Mouse (Mus musculus) hindbrain, embryonic 11.5 days (tissue): ENCODE data around the gene Psma6. TPM values are rescaled to one million over a fixed set of nuclear protein-coding genes. Genes with fewer than 3 reads are reported as not detected.

Experiments
- ATAC-seq: fragments of 200-750 bp; cut with Nextera tagmentation; 2 replicates; pipeline ENCODE4 v1.8.0; 2017; ENCODE audit warnings: mild to moderate bottlenecking, moderate TSS enrichment, moderate library complexity; ENCODE audit not compliant: low FRiP score
- DNase-seq: peaks from one replicate; pipeline ENCODE4 v3.0.0-alpha.2; 2015; ENCODE audit warnings: low spot score
- H3K27ac ChIP-seq: fragments of 300-500 bp; sonication (generic); 2 replicates; pipeline ENCODE4 v1.5.1; 2014; ENCODE audit warnings: mild to moderate bottlenecking, low read depth, low read length
- H3K27me3 ChIP-seq: fragments of 300-500 bp; sonication (generic); 2 replicates; pipeline ENCODE4 v1.6.1; 2014; ENCODE audit warnings: mild to moderate bottlenecking, low read length, moderate library complexity, mixed read lengths; ENCODE audit not compliant: control insufficient read depth, insufficient read depth
- H3K36me3 ChIP-seq: fragments of 300-500 bp; sonication (generic); 2 replicates; pipeline ENCODE4 v1.6.1; 2014; ENCODE audit warnings: mild to moderate bottlenecking, low read length, moderate library complexity, mixed read lengths; ENCODE audit not compliant: control insufficient read depth, insufficient read depth
- H3K4me1 ChIP-seq: fragments of 300-500 bp; sonication (generic); replicated peaks from 2 replicates; pipeline ENCODE4 v1.6.1; 2014; ENCODE audit warnings: low read length, mixed read lengths; ENCODE audit not compliant: control insufficient read depth, insufficient read depth
- H3K4me2 ChIP-seq: fragments of 300-500 bp; sonication (generic); replicated peaks from 2 replicates; pipeline ENCODE4 v1.6.1; 2014; ENCODE audit warnings: mild to moderate bottlenecking, low read depth, low read length
- H3K4me3 ChIP-seq: fragments of 300-500 bp; sonication (generic); 2 replicates; pipeline ENCODE4 v1.5.1; 2014; ENCODE audit warnings: low read depth, low read length
- H3K9ac ChIP-seq: fragments of 300-500 bp; sonication (generic); 2 replicates; pipeline ENCODE4 v1.6.1; 2014; ENCODE audit warnings: low read depth, low read length
- H3K9me3 ChIP-seq: fragments of 300-500 bp; sonication (generic); 2 replicates; pipeline ENCODE4 v1.6.1; 2016; ENCODE audit warnings: low read length; ENCODE audit not compliant: control insufficient read depth
- WGBS: fragments of 180-500 bp; shearing (Covaris S2); extraction: QIAGEN DNeasy Blood & Tissue Kit; methylation state at CpG from one replicate; pipeline ENCODE4 v1.1.7; 2014; 5-methylcytosine and 5-hydroxymethylcytosine counted together
- polyA plus RNA-seq: library from polyadenylated mRNA; unstranded; fragments of >200 nt; fragmentation: Nextera tagmentation; extraction: Ambion mirVana; gene quantifications from 2 replicates; pipeline ENCODE4 v1.2.1, GENCODE M21; 2014

Psma6 gene
- polyA plus RNA-seq, 1 experiment from 2014 or later, result 503 TPM

GRCm38 (mm10) chr12:55448457-55448856, 64.4 kb downstream of the Psma6 start:
- no peaks in the 10 kb centered on the region for H3K27me3 ChIP-seq
- H3K4me1 ChIP-seq, result no peaks in the 10 kb centered on the region; the same call in 1 of the 2 replicates
- H3K9me3 ChIP-seq, result no peaks in the 10 kb centered on the region
- H3K27ac ChIP-seq, result no peak overlapping the region
- 72% methylated on average over 2 of the region's 2 CpGs for WGBS
- no peak overlapping the region for H3K4me2 ChIP-seq
- H3K36me3 ChIP-seq, result no peaks in the 10 kb centered on the region
- no peak overlapping the region for H3K4me3 ChIP-seq
- ATAC-seq (no peak), DNase-seq (no peak)
- H3K9ac ChIP-seq, result no peak overlapping the region

GRCm38 (mm10) chr12:55449048-55449447, 65.0 kb downstream of the Psma6 start:
- no peaks in the 10 kb centered on the region for H3K27me3 ChIP-seq
- no peak overlapping the region for H3K27ac ChIP-seq
- ATAC-seq (no peak), DNase-seq (no peak)
- no peaks in the 10 kb centered on the region for H3K9me3 ChIP-seq
- H3K4me3 ChIP-seq, result no peak overlapping the region
- WGBS, result 93% methylated on average over 2 of the region's 2 CpGs
- no peak overlapping the region for H3K4me2 ChIP-seq
- H3K4me1 ChIP-seq, result no peaks in the 10 kb centered on the region; the same call in 1 of the 2 replicates
- H3K36me3 ChIP-seq, result no peaks in the 10 kb centered on the region
- H3K9ac ChIP-seq, result no peak overlapping the region

- 60% methylated on average over 16 of the region's 16 CpGs for WGBS
- Histone ChIP-seq H3K27ac (no peak overlapping the region), H3K4me2 (no peak overlapping the region), H3K27me3 (no peaks in the 10 kb centered on the region), H3K9ac (no peak overlapping the region), H3K9me3 (no peaks in the 10 kb centered on the region), H3K4me3 (no peak overlapping the region), H3K4me1 (no peaks in the 10 kb centered on the region; the same call in 1 of the 2 replicates), H3K36me3 (no peaks in the 10 kb centered on the region)
- DNase-seq (no peak), ATAC-seq (no peak)
Measured at GRCm38 (mm10) chr12:55450421-55450820, 66.4 kb downstream of the Psma6 start.

GRCm38 (mm10) chr12:55452839-55453238, 68.8 kb downstream of the Psma6 start:
- no peaks in the 10 kb centered on the region for H3K9me3 ChIP-seq
- no peak overlapping the region for H3K4me3 ChIP-seq
- no peak for DNase-seq
- H3K27ac ChIP-seq, result no peak overlapping the region
- no peaks in the 10 kb centered on the region for H3K27me3 ChIP-seq
- H3K4me2 ChIP-seq, result no peak overlapping the region
- no peaks in the 10 kb centered on the region for H3K4me1 ChIP-seq
- no peak overlapping the region for H3K9ac ChIP-seq
- WGBS, result 49% methylated on average over 5 of the region's 5 CpGs
- no peak for ATAC-seq
- no peaks in the 10 kb centered on the region for H3K36me3 ChIP-seq

- Histone ChIP-seq H3K27ac (no peak overlapping the region), H3K4me2 (no peak overlapping the region), H3K4me1 (no peaks in the 10 kb centered on the region), H3K4me3 (no peak overlapping the region), H3K9ac (no peak overlapping the region), H3K27me3 (no peaks in the 10 kb centered on the region), H3K9me3 (no peaks in the 10 kb centered on the region), H3K36me3 (no peaks in the 10 kb centered on the region)
- WGBS, result 70% methylated on average over 4 of the region's 4 CpGs
- no peak for ATAC-seq
- no peak for DNase-seq
Measured at GRCm38 (mm10) chr12:55453924-55454323, 69.9 kb downstream of the Psma6 start.

- no peak overlapping the region for H3K4me2 ChIP-seq
- H3K4me1 ChIP-seq, result no peaks in the 10 kb centered on the region
- no peak overlapping the region for H3K4me3 ChIP-seq
- H3K27ac ChIP-seq, result no peak overlapping the region
- DNase-seq (no peak), ATAC-seq (no peak)
- no peaks in the 10 kb centered on the region for H3K36me3 ChIP-seq
- no peaks in the 10 kb centered on the region for H3K9me3 ChIP-seq
- H3K27me3 ChIP-seq, result no peaks in the 10 kb centered on the region
- no peak overlapping the region for H3K9ac ChIP-seq
- WGBS, result 84% methylated on average over 9 of the region's 10 CpGs
Measured at GRCm38 (mm10) chr12:55455206-55455605, 71.2 kb downstream of the Psma6 start.

- H3K27me3 ChIP-seq, result no peaks in the 10 kb centered on the region
- H3K9me3 ChIP-seq, result no peaks in the 10 kb centered on the region
- WGBS, result 68% methylated on average over 3 of the region's 3 CpGs
- H3K36me3 ChIP-seq, result no peaks in the 10 kb centered on the region
- DNase-seq (no peak), ATAC-seq (no peak)
- H3K4me3 ChIP-seq, result no peak overlapping the region
- H3K9ac ChIP-seq, result no peak overlapping the region
- H3K4me2 ChIP-seq, result no peak overlapping the region
- H3K27ac ChIP-seq, result no peak overlapping the region
- H3K4me1 ChIP-seq, result no peaks in the 10 kb centered on the region
Measured at GRCm38 (mm10) chr12:55456136-55456535, 72.1 kb downstream of the Psma6 start.

GRCm38 (mm10) chr12:55456893-55457292, 72.9 kb downstream of the Psma6 start:
- ATAC-seq, result no peak

GRCm38 (mm10) chr12:55459739-55460138, 75.7 kb downstream of the Psma6 start:
- WGBS, result 94% methylated on average over 8 of the region's 8 CpGs
- H3K4me1 ChIP-seq, result no peaks in the 10 kb centered on the region
- DNase-seq (no peak), ATAC-seq (no peak)
- no peak overlapping the region for H3K9ac ChIP-seq
- no peaks in the 10 kb centered on the region for H3K36me3 ChIP-seq
- H3K9me3 ChIP-seq, result no peaks in the 10 kb centered on the region
- no peak overlapping the region for H3K27ac ChIP-seq
- H3K4me3 ChIP-seq, result no peak overlapping the region
- no peak overlapping the region for H3K4me2 ChIP-seq
- H3K27me3 ChIP-seq, result no peaks in the 10 kb centered on the region

More at GRCm38 (mm10) chr12:55456893-55457292, 72.9 kb downstream of the Psma6 start:
- 96% methylated on average over 5 of the region's 5 CpGs for WGBS
- H3K4me1 ChIP-seq, result no peaks in the 10 kb centered on the region
- DNase-seq, result no peak
- no peak overlapping the region for H3K4me3 ChIP-seq
- no peaks in the 10 kb centered on the region for H3K9me3 ChIP-seq
- H3K4me2 ChIP-seq, result no peak overlapping the region
- no peak overlapping the region for H3K9ac ChIP-seq
- H3K27me3 ChIP-seq, result no peaks in the 10 kb centered on the region
- no peak overlapping the region for H3K27ac ChIP-seq
- H3K36me3 ChIP-seq, result no peaks in the 10 kb centered on the region
